Mouse (Mus musculus) heart, postnatal 25 days (tissue): ENCODE data around the gene Aprt. TPM values are rescaled to one million over a fixed set of nuclear protein-coding genes. Genes with fewer than 3 reads are reported as not detected.

Experiments used
- DNase-seq: peaks from one replicate; pipeline ENCODE4 v3.0.0; 2022; ENCODE audit warnings: low spot score
- intact Hi-C: fragments of 180-260 bp; cut with DNase I; formaldehyde crosslinking; loops from one replicate; pipeline ENCODE4 v1.15.1; 2025
- microRNA-seq: library from miRNA; unstranded; fragments of <30 nt; microRNA quantifications from one replicate; pipeline ENCODE4 v1.2.0, GENCODE M21; 2022
- total RNA-seq, 2 experiments: library from RNA; stranded (reverse); gene quantifications; 2 replicates each; pipeline ENCODE4 v1.2.3; 2021

The Aprt gene
- total RNA-seq, 2 experiments from 2014 or later = 30.6 to 39.3 TPM

GRCm38 (mm10) chr8:122546066-122546755, 30.5 kb downstream of the Aprt start:
- DNase-seq = no peak
- intact Hi-C loops = loop anchor here (2.0 kb wide), 1 partner anchor 19 kb away; no protein-coding TSS in a partner anchor

GRCm38 (mm10) chr8:122544138-122544537, 32.6 kb downstream of the Aprt start:
- intact Hi-C loops = no loop called here
- no peak for DNase-seq

GRCm38 (mm10) chr8:122538310-122539076, 38.2 kb downstream of the Aprt start:
- intact Hi-C loops = no loop called here
- no peak for DNase-seq

GRCm38 (mm10) chr8:122537812-122538211, 38.9 kb downstream of the Aprt start:
- intact Hi-C loops = no loop called here
- DNase-seq = no peak

DNA sequence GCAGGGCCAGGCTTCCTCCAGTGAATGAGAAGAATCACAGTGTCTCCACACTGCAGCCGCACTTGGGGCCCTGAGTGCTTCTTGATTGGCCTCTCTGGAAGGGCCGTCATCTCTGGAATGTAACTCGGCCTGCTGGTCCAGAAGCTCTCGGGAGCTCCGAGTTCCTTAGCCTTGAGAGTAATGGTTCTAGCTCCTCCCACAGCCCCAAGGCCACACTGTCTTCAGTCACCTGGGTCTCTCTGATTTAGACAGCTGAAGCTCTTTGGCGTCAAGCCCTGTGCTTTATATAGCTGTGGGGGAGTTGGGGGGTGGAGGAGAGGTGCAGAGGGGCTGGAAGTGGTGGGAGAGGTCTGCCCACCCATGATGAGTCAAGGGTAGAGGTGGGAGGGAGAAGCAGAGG, 39.7 kb downstream of the Aprt start:
- no peak for DNase-seq
- intact Hi-C loops = no loop called here

- intact Hi-C loops = no loop called here
- no peak for DNase-seq
These were observed 45.4 kb downstream of the Aprt start for GRCm38 (mm10) chr8:122531312-122531711.

DNA sequence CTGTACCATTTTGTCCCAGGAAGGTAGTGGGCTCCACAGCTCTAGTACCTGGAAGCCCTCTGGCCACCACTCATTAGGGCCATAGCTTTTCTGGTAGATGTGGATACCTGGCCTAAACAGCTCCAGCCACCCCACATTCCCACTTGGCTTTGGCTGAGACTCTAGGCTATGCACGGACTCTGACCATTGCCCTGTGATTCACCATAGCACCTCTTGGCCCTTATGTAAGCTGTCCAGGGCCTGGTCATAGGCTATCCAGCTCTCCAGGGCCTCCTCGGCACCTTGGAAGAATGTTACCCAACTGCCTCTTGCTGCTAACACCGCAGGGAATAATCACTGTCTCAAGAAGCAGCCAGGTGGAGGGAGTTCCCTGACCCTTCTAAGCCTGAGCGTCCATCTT, 47.5 kb downstream of the Aprt start:
- intact Hi-C loops = no loop called here
- no peak for DNase-seq

DNA sequence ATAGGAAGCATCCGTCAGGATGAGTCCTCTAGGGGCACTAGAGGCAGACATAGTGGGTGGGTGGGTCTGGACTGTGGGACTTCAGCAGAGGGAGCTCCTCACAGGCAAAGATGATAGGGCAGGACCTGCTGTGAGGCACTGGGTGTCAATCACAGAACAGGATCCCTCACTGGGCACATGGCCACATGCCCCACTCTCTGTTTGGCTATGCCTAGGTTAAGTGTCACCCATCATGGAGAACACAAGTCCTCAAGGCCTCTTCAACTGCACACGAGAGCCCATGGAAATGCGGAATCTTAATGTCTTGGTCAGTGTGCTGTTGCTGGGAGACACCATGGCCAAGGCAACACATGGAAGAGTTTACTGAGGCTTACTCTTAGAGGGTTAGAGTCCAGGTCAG, 48.8 kb downstream of the Aprt start:
- no peak for DNase-seq
- intact Hi-C loops = loop anchor here (2.0 kb wide), 1 partner anchor 19 kb away; no protein-coding TSS in a partner anchor

- intact Hi-C loops = loop anchor here (2.0 kb wide), 1 partner anchor 20 kb away; no protein-coding TSS in a partner anchor
- no peak for DNase-seq
These were observed 50.1 kb downstream of the Aprt start for GRCm38 (mm10) chr8:122526526-122527170.

DNA sequence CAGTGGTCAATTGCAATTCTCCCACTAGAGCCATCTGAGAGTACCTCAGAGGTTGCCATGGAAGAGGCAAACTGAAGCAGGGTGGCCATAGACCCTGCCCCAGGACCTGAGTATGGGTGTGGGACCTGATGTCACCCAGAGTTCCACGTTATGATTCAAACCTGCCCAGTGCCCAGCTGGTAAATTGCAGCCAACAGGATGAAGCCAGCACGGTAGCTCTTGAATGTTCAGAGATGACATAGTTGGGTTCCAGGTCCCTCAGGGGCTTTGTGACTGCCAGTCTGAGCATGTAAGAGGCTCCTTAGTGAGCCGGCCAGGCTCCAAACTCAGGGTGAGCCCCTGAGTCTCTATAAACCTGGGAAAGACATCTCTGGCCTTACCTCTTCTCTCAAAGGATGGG, 50.6 kb downstream of the Aprt start:
- intact Hi-C loops = loop anchor here (2.0 kb wide), 1 partner anchor 21 kb away; no protein-coding TSS in a partner anchor
- no peak for DNase-seq

DNA sequence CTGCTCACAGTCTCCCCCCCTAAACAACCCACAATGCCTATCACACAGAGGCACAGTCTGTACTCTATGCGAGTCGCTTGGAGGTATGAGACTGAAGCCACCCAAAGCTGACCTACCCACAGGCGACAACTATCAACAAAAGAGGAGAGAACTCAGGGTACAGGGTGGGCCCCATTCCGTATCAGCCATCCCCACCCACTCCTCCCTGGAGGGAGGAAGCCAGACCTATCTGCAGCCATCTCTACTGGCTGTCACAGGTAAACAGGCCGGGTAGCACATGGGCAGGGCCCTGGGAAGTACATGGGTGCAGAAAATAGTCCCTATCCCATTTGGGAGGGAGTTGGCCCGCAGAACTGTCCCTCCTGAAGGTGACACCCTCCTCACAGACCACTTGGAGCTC, 51.7 kb downstream of the Aprt start:
- no peak for DNase-seq
- intact Hi-C loops = no loop called here

Small RNA genes lying within 50 kb of the gene (microRNA-seq; reads per million reads assigned to microRNA genes)
- gene Mir6396 = not detected

Other genes with a start within 250 kb of the Aprt start
- not detected for gene Trhr2, start 216.2 kb downstream of the Aprt start, total RNA-seq
- gene Zc3h18, start 200.3 kb downstream of the Aprt start, total RNA-seq = 10 to 100 TPM; 20.1 to 21.8 TPM
- not detected for gene Il17c, start 154.9 kb downstream of the Aprt start, total RNA-seq
- gene Cyba, start 144.0 kb downstream of the Aprt start, total RNA-seq = 10 to 100 TPM; 39.4 to 45.3 TPM
- 1 to 10 TPM; 5.3 to 5.7 TPM for gene Mvd, start 133.5 kb downstream of the Aprt start, total RNA-seq
- gene Snai3, start 116.2 kb downstream of the Aprt start, total RNA-seq = 1 to 10 TPM; 2.5 to 2.7 TPM
- 10 to 100 TPM; 35.8 to 38.2 TPM for gene Rnf166, start 100.8 kb downstream of the Aprt start, total RNA-seq
- 10 to 100 TPM in 1 of 2 experiments, 1 to 10 TPM in 1; 7.3 to 11.4 TPM for gene Ctu2, start 100.8 kb downstream of the Aprt start, total RNA-seq
- 10 to 100 TPM; 17.2 to 19.1 TPM for gene Piezo1, start 25.6 kb downstream of the Aprt start, total RNA-seq
- gene Cdt1, start 8.9 kb downstream of the Aprt start, total RNA-seq = 1 to 10 TPM; 2.7 to 3.2 TPM
- 1 to 10 TPM; 2.9 to 3.4 TPM for gene Galns, start 34.6 kb upstream of the Aprt start, total RNA-seq
- 10 to 100 TPM; 58.4 to 62.8 TPM for gene Trappc2l, start 34.7 kb upstream of the Aprt start, total RNA-seq
- not detected for gene Pabpn1l, start 45.8 kb upstream of the Aprt start, total RNA-seq
- gene Cbfa2t3, start 122.2 kb upstream of the Aprt start, total RNA-seq = 10 to 100 TPM; 18.5 to 25.3 TPM
- 10 to 100 TPM; 29.4 to 31.7 TPM for gene Acsf3, start 198.6 kb upstream of the Aprt start, total RNA-seq